Mouse (Mus musculus) urinary bladder, adult 2 months (tissue): ENCODE measurements around the gene Zfp629. TPM values are rescaled to one million over a fixed set of nuclear protein-coding genes. Genes with fewer than 3 reads are reported as not detected.

Source experiments
- DNase-seq: peaks from one replicate; pipeline ENCODE4 v3.0.0; 2022; ENCODE audit warnings: low spot score
- polyA plus RNA-seq: library from polyadenylated mRNA; depleted of rRNA; stranded (reverse); fragments of >200 nt; gene quantifications from 2 replicates; pipeline ENCODE4 v1.2.3, GENCODE M21; 2012

The Zfp629 gene
- polyA plus RNA-seq, 1 experiment = 10.7 TPM

DNA sequence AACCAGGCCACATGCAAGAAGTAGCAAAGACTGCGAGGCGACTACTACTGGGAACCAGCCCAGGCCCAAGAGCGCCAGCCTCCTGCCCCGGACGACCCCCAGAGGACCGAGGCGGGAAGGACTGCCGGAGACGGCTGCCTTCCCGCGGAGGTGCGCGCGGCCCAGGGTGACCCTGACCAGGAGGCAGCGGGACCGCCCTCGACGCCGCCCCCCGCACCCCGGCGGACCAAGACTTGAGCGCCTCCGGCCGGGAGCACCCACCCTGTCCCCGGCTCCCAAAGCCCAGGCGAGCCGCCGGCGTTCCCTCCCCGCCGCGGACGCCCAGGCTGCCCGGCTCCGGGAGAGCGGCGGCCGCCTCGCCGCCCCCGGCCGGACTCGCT, 1.1 kb downstream of the Zfp629 start:
- peak; percentile 46 for DNase-seq

DNA sequence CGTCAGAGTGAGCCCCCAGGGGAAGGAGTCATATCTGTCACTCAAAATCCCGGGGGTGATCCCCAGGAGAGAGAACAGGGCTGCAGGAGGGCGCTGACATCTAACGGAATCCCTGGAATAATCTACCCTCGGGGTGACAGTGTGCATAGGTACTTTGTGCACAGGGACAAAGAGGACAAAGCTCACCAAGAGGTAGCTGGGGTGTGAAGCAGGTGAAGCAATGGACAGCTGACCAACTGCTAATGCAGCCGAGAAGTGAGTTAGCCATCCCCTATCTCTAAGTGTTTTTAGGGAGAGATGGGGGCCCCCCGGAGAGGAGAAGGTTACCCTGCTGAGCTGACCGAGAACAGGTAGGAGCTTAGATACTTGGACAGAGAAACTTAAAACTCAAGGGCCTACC, 1.5 kb downstream of the Zfp629 start:
- no peak for DNase-seq

DNA sequence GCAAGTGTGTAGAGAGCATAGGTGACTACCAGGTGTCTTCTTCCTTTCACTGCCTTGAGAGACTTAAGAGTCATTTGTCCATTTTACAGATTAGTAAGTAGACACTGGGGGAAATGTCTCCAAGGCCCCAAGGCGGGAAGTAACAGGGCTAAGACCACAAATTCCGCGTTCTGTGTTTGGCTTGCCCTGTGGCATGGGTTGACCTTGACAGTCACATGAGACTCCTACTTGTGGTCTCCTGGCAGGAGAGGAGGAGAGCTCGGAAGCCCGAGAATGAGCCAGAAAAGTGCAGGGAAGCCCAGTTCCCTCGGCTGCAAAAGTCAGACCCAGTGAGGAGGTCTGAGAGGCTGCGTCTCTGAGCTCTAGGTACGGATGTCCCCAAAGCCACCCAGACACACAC, 2.1 kb downstream of the Zfp629 start:
- no peak for DNase-seq

DNA sequence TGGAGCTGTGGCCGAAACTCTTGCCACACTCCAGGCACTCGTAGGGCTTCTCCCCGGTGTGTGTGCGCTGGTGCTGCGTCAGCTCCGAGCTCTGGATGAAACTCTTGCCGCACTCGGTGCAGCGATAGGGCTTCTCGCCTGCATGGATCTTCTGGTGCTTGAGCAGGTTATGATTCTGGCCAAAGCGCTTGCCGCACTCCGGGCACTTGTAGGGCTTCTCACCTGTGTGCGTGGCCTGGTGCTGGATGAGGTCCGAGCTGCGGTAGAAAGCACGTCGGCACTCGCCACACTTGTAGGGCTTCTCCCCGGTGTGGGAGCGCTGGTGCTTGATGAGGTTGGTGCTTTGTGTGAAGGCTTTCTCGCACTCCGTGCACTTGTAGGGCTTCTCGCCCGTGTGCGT, 4.0 kb downstream of the Zfp629 start:
- no peak for DNase-seq

DNA sequence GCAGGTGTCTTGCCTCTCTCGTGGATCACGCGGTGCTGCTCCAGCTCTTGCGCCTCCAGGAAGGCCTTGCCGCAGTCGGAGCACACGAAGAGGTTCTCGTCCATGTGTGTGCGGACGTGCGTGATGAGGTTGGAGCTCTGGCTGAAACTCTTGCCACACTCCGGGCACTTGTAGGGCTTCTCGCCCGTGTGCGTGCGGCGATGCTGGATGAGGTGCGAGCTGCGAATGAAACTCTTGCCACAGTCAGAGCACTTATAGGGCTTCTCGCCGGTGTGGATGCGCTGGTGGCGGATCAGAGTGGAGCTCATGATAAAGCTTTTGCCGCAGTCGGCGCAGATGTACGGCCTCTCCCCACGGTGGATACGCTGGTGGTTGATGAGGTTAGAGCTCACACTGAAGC, 4.6 kb downstream of the Zfp629 start:
- no peak for DNase-seq

DNA sequence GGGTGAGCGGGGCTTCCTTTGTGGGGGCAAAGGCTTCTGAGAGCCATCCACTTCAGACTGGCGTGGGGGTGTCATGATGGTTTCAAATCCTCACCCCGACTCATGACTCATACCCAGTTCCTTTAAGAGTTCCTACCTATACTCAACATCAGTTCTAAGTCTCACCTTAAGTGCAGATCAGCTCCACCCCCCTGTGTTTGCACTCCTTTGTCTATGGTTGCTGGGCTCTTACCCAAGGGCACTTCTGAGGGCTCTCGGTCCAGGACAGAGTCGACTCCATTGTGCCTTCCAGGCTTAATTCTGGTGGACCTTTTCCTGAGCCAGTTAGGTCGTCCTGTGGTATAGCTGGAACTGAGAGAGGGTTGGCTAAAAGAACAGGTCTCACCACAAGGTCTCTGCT, 8.4 kb downstream of the Zfp629 start:
- no peak for DNase-seq

DNA sequence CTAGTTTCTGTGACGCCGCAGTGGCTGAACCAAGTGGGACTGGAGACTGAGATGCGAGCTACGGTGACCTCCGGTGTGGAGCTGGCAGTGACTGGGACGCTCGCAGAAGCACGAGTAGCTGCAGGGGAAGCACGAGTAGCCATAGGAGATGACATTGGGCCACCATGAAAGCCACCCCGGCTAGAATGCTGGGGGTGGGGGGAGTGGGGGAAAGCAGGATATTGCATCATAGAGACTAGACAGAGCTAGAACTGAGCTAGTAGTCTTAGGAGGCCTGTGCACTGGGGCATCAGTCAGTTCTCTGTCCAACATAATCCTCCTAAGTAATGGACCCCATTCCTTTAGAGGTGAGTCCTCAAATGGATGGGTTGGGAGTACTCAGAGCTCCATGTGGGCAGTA, 11.3 kb downstream of the Zfp629 start:
- no peak for DNase-seq

DNA sequence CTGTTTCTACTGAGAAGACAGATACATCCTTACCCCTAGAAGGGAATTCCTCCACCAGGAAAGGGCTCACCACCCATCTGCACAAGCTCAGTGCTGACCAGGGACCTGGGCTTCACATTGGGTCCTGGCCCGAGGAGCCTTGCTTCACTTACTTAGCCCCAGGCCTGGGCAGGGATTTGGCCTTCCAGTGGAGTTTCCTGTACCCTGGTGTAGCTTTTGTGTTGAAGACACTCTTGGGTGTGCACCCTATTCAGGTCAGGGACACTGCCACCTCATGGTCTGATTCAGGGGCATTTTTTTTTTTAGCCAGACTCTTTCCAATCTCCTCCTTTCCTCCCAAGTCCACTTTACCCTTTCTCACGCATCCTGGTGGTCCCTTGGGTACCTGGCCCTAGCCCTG, 12.7 kb downstream of the Zfp629 start:
- no peak for DNase-seq

DNA sequence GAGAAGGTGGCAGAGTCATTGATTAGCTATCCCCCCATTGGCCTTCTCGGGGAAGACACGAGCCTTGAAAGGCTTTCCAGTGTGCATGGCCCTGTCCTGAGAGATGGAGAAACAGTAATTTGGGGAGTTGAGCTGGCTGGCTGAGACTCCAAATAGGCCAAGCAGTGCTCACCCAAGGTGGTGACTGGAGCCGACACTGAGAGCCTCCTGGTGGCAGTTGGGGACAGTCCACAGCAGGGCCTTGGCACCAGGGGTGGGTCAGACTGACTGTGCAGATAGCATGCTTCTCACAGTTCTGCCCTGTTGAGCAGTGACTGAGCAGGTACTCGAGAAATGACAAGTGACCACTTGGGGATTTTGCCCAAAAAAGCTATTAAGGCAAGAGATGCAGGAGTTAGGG, 13.9 kb downstream of the Zfp629 start:
- DNase-seq = no peak

DNA sequence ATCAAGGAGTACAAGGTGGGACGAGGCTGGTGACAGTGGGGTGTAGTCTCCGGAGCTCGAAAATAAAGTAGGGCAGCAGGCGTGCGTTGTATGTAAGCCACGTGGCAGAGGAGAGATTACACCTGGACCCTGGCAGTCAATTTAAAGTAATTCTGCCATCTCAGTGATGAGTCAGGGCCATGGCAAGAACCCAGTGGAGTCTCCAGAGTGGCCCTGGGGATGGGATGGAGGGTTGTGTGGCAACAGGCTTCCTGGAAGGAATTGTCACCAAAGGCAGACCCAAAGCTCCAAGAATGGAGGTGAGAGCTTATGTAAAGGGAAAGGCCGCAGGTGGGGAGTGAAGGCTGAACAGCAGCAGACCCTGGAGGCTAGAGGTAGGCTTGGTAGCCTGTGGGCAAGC, 15.0 kb downstream of the Zfp629 start:
- no peak for DNase-seq

DNA sequence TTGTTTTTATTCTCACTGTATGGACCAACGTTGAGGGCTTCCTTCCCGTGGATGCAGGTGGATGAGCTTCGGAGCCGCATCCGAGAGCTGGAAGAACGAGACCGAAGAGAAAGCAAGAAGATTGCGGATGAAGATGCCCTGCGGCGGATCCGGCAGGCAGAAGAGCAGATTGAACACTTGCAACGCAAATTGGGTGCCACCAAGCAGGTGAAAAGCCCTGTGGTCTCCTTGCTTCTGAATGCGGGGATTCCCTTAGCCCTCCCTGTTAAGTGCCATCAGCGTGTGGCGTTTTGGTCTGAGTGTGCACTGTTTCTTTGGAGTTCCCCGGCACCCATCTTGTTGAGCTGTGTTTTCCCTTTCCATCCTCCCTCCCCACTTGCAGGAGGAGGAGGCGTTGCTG, 18.9 kb downstream of the Zfp629 start:
- no peak for DNase-seq

DNA sequence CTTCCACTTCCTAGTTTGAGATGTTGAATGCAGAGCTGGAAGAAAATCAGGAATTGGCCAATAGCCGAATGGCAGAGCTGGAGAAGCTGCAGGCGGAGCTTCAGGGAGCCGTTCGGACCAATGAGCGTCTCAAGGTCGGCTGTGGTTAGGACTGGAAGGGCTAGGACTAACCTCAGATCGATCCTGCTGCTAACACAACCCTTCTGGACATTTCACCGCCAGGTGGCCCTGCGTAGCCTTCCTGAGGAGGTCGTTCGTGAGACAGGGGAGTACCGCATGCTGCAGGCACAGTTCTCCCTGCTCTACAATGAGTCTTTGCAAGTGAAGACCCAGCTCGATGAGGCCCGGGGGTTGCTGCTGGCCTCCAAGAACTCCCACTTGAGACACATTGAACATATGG, 23.0 kb downstream of the Zfp629 start:
- no peak for DNase-seq

DNA sequence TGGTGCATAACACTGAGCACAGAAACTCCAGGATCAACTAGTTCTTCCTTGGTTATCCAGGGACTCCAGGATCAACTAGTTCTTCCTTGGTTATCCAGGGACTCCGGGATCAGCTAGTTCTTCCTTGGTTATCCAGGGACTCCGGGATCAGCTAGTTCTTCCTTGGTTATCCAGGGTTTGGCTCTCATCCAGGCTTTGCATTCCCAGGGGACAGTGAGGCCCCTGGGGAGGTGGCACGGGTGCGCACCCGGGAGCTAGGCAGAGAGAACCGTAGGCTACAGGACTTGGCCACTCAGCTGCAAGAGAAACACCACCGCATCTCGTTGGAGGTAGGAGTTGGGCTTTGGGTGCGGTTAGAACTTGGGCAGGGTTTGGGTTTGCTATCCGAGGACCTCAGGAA, 24.5 kb downstream of the Zfp629 start:
- DNase-seq = no peak

DNA sequence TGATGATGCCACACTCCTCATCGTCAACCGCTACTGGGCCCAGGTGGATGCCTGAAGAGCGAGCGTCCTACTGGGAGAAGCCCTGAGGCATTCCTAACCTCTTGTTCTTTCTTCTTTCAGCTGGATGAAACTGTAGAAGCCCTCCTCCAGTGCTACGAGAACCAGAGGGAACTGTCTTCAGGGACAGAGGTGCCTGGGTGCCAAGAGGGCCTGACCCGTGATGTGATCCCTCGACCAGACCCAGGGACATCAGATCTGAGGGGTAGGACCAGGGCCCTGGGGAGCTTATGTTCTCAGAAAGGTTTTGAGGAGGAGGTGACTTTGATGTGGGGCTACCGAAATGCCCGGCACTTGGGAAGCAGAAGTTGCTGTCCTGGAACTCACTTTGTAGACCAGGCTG, 26.0 kb downstream of the Zfp629 start:
- no peak for DNase-seq

DNA sequence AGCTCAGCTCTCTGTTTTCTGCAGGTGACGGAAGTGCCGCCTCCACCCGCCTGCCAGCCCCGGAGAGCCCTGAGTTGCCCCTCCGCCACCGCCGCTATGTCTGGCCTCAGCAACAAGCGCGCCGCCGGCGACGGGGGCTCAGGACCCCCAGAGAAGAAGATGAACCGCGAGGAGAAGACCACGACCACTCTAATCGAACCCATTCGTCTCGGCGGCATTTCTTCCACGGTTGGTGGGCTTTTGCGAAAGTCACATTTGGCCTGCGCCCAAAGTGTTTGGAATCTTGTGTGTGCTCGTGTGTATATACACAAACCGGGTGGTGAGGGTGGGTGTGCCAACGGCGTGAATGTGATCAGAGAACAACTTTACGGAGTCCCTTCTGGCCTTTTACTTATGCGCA, 26.7 kb downstream of the Zfp629 start:
- no peak for DNase-seq

DNA sequence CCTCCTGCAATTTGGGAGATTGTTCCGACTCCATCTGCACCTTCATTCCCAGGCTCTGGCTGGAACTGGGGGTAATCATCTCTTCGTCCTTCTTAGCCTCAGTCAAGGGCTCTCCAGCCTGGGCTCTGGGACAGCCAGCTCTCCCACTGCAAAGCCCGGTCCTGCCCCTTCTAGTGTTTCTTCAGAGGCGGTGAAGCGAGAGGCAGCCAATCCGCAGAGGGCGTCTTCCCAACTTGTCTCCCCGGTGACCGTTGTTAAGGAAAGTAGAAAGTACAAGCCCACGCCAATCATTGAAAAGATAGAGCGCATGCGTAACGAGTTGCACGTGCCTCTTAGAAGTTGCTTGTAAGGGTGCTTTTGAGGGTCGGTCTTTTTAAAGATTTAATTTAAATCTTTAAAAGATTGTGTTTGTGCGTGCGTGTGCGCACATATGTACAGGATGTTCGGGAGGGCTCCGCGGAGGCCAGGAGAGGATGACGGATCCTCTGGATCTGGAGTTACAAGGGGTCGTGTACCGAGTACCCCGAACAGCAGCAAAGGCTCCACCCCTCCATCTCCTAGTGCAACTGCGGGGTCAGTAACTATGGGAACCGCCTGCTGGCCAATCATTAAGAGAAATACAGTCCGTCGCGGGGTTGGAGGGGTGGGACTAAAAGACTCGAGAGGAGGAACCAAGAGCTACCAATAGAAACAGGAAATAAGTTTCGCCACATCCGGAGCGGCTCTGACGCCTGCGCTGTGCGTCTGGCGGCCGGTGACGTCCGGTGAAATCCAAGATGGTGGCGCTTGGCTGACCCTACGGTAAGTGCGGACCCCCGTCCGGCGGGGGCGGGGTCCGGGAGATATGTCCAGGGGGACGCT, 27.4 kb downstream of the Zfp629 start, which contains the start of the genes Ccdc189 and Rnf40:
Ccdc189 (minus strand) TSS at position 585 of the 861 bp plus-strand sequence.
Rnf40 (plus strand) TSS at position 757 of the 861 bp plus-strand sequence.
- peak; percentile 77 for DNase-seq

DNA sequence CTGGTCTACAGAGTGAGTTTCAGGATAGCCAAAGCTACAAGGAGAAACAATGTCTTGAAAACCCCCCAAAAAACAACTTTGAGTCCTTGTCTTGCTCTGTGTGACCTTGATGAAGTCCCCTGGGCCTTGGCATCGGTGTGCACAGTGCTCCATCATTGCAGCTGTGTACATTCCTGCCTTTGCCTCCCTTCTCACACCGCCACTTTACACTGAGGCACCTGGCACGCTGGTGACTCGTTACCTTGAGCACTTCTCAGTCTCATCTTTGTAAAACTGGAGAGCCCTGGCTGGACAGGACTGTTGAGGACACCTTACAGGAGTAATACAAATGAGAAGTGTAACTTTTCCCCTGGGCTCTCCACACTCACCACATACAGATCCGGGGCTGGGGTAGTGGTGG, 28.4 kb downstream of the Zfp629 start:
- DNase-seq = no peak

DNA sequence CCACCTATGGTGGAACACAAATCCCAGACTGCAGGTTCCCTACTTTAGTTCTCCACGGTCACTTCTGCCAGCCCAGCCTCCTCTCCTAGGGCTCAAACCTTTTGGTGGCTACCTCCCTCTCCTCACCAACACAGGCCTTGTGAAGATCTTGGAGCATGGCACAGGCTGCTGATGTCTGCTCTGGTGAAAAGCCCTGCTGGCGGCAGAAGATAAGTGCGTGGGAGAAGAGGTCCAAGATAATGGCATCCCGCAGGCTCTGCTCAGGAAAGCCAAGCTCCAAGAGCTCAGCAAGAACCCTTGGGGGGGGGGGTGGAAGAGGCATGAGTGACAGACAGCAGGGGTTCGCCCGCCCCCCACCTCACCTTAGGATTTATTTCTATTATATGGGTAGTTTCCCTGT, 29.4 kb downstream of the Zfp629 start:
- no peak for DNase-seq

DNA sequence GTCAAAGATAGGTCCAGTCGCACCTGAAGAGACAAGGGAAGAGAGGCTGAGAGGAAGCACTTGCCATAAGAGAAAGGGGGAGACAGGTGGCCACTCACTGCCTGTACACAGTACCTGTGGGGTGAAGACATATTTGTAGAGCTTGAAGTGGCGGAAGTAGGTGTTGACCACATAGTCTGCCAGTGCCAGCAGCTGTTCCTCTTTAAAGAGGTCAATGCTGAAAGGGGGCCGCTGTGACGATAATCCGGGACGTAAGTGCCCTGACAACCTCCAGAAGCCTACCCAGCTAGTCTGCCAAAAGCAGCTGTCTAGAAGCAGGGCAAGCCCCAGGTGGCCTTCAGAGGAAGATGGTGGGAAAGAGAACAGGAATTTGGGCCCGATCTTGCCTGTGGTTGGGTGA, 30.6 kb downstream of the Zfp629 start:
- DNase-seq = no peak

DNA sequence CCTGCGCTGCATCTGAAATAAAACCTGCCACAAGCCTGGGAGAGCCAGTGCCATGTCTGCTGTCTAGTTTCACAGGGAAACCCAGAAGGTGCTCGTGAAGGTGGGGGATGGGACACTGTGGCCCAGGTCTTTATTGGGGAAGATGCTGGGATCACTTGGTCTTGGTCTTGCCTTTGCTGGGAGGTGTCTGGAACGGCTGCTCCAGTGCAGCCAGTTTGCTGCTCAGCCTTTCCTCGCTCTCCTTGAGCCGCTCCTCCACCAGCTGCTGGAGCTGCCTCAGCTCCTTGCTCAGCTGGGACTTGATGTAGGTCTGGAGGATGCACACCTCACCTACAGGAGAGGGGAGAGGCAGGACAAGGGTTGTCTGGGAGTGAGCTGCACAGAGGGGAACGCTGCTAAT, 32.3 kb downstream of the Zfp629 start:
- no peak for DNase-seq

DNA sequence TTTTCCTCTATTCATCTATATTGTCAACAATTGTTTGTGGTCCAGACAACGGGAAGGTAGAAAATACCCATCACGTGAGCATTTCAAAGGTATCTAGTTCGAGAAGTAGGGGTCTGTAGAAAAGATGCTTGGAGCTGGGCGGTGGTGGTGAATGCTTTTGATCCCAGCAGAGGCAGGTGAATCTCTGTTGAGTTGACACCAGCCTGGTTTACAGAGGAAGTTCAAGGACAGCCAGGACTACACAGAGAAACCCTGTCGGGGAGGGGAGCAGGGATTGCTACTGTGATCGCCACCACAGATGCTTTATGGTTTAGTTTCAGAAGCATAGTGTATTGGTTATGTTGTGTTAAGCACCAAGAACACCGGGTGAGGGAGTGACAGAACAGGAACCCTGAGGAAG, 41.5 kb downstream of the Zfp629 start:
- DNase-seq = no peak

DNA sequence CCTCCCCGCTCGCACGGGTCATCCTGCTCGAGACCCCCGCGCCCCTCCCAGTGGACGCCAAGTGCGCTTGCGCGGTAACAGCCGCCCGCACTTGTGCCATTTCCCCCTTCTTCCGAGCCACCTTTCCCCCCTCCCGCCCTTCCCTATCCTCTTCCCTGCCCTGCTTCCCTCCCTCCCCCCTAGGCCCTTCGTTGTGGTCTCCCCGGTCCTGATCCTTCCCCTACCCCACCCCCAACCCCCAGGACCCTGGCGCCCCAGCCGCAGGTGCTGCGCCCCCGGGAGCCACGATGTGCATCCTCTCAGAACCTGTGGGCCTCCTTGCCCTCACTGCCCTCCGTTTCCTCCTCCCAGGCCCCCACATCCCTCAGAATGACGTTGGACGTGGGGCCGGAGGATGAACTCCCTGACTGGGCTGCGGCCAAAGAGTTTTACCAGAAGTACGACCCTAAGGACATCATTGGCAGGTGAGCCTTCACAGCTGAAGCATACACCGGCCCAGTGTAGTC, 42.0 kb downstream of the Zfp629 start:
- no peak for DNase-seq

DNA sequence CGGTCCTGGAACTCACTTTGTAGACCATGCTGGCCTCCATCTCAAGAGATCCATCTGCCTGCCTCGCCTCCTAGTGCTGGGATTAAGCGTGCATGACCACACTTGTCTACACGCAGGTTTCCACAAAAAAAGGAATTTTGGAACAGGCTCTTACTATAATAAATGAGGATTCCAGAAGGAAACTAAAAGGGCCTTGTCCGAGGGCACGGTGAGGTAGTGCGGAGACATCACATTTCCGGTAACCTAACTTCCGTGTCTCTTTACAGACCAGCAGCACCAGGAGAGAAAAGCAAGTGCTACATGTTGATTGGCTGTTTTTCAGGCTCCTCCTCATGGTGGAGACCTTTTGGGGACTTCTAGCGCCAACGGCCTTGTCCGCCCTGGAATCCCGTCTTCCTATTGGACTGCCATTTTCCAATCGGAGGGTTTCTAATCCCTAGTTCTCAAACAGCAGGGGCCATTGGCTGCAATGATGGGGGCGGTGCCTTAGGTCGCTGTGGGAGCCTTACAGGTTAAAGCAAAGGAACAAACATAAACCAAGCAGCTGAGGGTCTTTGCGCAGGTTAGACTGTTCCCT, 42.6 kb downstream of the Zfp629 start, which contains the start of gene Phkg2:
Phkg2 (plus strand) TSS at position 446 of the 577 bp plus-strand sequence.
- peak; percentile 58 for DNase-seq
